Mouse (Mus musculus) forebrain, embryonic 13.5 days (tissue): ENCODE data around the gene Lrrc74a. TPM values are rescaled to one million over a fixed set of nuclear protein-coding genes. Genes with fewer than 3 reads are reported as not detected.

Experiments
- ATAC-seq: fragments of 200-750 bp; cut with Nextera tagmentation; 2 replicates; pipeline ENCODE4 v1.8.0; 2017
- H3K27ac ChIP-seq: fragments of 300-500 bp; sonication (generic); 2 replicates; pipeline ENCODE4 v1.5.1; 2015; ENCODE audit warnings: inconsistent platforms, mild to moderate bottlenecking, moderate library complexity
- H3K27me3 ChIP-seq: fragments of 300-500 bp; sonication (generic); 2 replicates; pipeline ENCODE4 v1.6.1; 2015; ENCODE audit warnings: mild to moderate bottlenecking, inconsistent platforms
- H3K36me3 ChIP-seq: fragments of 300-500 bp; sonication (generic); 2 replicates; pipeline ENCODE4 v1.6.1; 2015; ENCODE audit warnings: mild to moderate bottlenecking, inconsistent platforms; ENCODE audit not compliant: poor library complexity, severe bottlenecking
- H3K4me1 ChIP-seq: fragments of 300-500 bp; sonication (generic); 2 replicates; pipeline ENCODE4 v1.6.1; 2015; ENCODE audit warnings: inconsistent platforms
- H3K4me2 ChIP-seq: fragments of 300-500 bp; sonication (generic); 2 replicates; pipeline ENCODE4 v1.6.1; 2015; ENCODE audit warnings: inconsistent platforms, mild to moderate bottlenecking, moderate library complexity
- H3K4me3 ChIP-seq: fragments of 300-500 bp; sonication (generic); 2 replicates; pipeline ENCODE4 v1.5.1; 2015; ENCODE audit warnings: mild to moderate bottlenecking, inconsistent platforms
- H3K9ac ChIP-seq: fragments of 300-500 bp; sonication (generic); 2 replicates; pipeline ENCODE4 v1.6.1; 2015; ENCODE audit warnings: mild to moderate bottlenecking, inconsistent platforms
- H3K9me3 ChIP-seq: fragments of 300-500 bp; sonication (generic); replicated peaks from 2 replicates; pipeline ENCODE4 v1.6.1; 2016; ENCODE audit warnings: inconsistent platforms
- WGBS: fragments of 180-500 bp; shearing (Covaris S2); methylation state at CpG from one replicate; pipeline ENCODE4 v1.1.7; 2015; 5-methylcytosine and 5-hydroxymethylcytosine counted together
- polyA plus RNA-seq: library from polyadenylated mRNA; unstranded; fragments of >200 nt; fragmentation: Nextera tagmentation; extraction: Ambion mirVana; gene quantifications from 2 replicates; pipeline ENCODE4 v1.2.1, GENCODE M21; 2015

Lrrc74a gene
- polyA plus RNA-seq, 1 experiment from 2014 or later: not detected

- Histone ChIP-seq H3K36me3 (no peaks in the 10 kb centered on the region), H3K27ac (peak overlapping the region; percentile 97), H3K9me3 (no peaks in the 10 kb centered on the region), H3K4me1 (peaks cover 80% of the 10 kb centered on the region), H3K4me2 (peak overlapping the region; percentile 50), H3K27me3 (no peaks in the 10 kb centered on the region), H3K9ac (peak overlapping the region; percentile 55), H3K4me3 (peak overlapping the region; percentile 3; the same call in 1 of the 2 replicates)
- ATAC-seq: peak; percentile 72
- WGBS: 2% methylated on average over 23 of the region's 23 CpGs
Measured at GRCm38 (mm10) chr12:86801148-86802004, 67.2 kb downstream of the Lrrc74a start.

DNA sequence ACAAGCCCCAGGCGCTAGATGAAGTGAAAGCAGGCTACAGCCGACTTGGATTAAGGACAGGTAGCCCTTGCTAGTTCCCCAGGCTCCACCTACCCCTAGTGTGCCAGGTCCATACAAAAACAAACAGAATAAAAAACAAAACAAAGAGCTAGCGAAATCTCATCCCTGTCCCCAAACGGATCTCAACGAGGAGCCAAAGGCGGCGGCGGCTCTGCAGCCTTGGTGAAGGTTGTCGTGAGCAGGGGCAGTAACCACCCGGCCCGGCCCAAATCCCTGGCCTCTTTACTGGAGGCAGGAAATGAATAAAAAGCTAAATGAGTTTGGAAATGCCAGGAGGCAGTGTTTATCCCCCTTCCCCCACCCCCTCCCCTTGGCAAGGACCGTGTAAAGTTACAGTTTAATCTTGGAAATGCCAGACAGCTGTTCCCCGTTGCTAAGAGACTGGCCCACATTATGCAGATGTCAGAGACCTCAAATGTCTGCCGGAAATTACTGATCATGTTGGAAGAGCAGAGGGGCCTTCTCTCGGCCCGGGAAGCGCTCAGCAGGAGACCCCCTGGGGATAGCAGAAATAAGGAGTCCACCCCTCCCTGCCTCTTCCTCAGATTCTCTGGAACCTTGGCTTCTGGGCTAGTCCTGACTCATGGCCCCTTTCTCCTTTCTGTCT is 68.0 kb downstream of the Lrrc74a start:
- Histone ChIP-seq H3K27ac (peak overlapping the region; percentile 97), H3K36me3 (no peaks in the 10 kb centered on the region), H3K4me1 (peaks cover 86% of the 10 kb centered on the region), H3K9ac (peak overlapping the region; percentile 55), H3K27me3 (no peaks in the 10 kb centered on the region), H3K4me2 (peak overlapping the region; percentile 50), H3K4me3 (peak overlapping the region; percentile 3; the same call in 1 of the 2 replicates), H3K9me3 (no peaks in the 10 kb centered on the region)
- peak; percentile 20 for ATAC-seq
- 1% methylated on average over 17 of the region's 17 CpGs for WGBS

DNA sequence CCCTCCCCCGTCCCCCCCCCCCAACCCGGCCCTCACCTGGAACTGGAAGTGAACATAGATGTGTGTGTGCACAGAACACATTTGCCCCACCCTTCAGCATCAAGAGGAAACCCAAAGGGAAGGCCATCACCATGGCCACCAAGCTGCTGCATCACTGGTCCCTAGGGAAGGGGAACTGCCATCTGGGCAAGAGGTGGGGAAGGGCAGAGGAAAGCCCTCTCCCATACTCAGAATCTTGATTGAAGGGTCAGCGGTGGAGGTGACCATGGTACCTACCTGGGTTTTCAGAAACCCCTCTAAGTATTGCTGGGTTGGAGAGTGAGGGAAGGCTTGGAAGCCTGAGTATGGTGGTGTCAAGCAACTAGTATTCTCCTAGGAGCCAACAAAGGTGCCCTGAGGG is 68.7 kb downstream of the Lrrc74a start:
- H3K36me3 ChIP-seq: no peaks in the 10 kb centered on the region
- peaks cover 93% of the 10 kb centered on the region for H3K4me1 ChIP-seq
- WGBS: 45% methylated on average over 3 of the region's 3 CpGs
- no peak for ATAC-seq
- H3K9me3 ChIP-seq: no peaks in the 10 kb centered on the region
- H3K27me3 ChIP-seq: no peaks in the 10 kb centered on the region
- no peak overlapping the region for H3K9ac ChIP-seq
- H3K4me2 ChIP-seq: no peak overlapping the region; the same call in 1 of the 2 replicates
- H3K27ac ChIP-seq: peak overlapping the region; percentile 97
- no peak overlapping the region for H3K4me3 ChIP-seq

- Histone ChIP-seq H3K4me1 (peaks cover 100% of the 10 kb centered on the region), H3K4me2 (no peak overlapping the region), H3K9ac (no peak overlapping the region), H3K27me3 (no peaks in the 10 kb centered on the region), H3K4me3 (no peak overlapping the region), H3K36me3 (no peaks in the 10 kb centered on the region), H3K27ac (peak overlapping the region; percentile 97), H3K9me3 (no peaks in the 10 kb centered on the region)
- 53% methylated on average over 6 of the region's 6 CpGs for WGBS
- ATAC-seq: no peak
Measured at GRCm38 (mm10) chr12:86803651-86804307, 69.6 kb downstream of the Lrrc74a start.

DNA sequence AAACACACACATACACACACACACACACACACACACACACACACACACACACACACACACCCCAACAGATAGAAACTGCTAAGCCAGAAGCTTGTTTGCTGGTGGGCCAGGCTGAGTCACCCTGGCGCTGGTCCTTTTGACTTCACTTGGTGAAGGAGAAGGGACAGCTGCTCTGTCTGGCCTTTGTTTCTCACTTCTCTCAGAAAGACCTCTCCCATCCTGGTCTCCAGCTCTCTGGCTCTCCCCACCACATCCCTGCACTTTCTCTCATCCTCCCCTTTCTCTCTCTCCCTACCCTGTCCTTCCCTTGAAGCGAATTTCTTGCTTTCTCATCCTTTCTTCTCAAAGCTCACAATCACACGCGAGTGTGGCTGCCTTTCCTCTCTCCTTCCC is 70.1 kb downstream of the Lrrc74a start:
- Histone ChIP-seq H3K9me3 (no peaks in the 10 kb centered on the region), H3K27ac (peak overlapping the region; percentile 97), H3K4me3 (no peak overlapping the region), H3K36me3 (no peaks in the 10 kb centered on the region), H3K4me2 (no peak overlapping the region), H3K9ac (no peak overlapping the region), H3K27me3 (no peaks in the 10 kb centered on the region), H3K4me1 (peaks cover 100% of the 10 kb centered on the region)
- 25% methylated on average over 3 of the region's 4 CpGs for WGBS
- no peak for ATAC-seq

- Histone ChIP-seq H3K9ac (no peak overlapping the region), H3K27ac (peak overlapping the region; percentile 97)
- WGBS: 88% methylated on average over 2 of the region's 2 CpGs
Measured at GRCm38 (mm10) chr12:86804857-86805256, 70.7 kb downstream of the Lrrc74a start.

GRCm38 (mm10) chr12:86805315-86805714 is 71.1 kb downstream of the Lrrc74a start:
- H3K27ac ChIP-seq: peak overlapping the region; percentile 99
- no peak for ATAC-seq
- no peak overlapping the region for H3K4me3 ChIP-seq
- no peaks in the 10 kb centered on the region for H3K27me3 ChIP-seq
- H3K9me3 ChIP-seq: no peaks in the 10 kb centered on the region
- peaks cover 98% of the 10 kb centered on the region for H3K4me1 ChIP-seq
- WGBS: 68% methylated on average over 4 of the region's 4 CpGs
- H3K4me2 ChIP-seq: no peak overlapping the region
- H3K36me3 ChIP-seq: no peaks in the 10 kb centered on the region
- no peak overlapping the region for H3K9ac ChIP-seq

More at GRCm38 (mm10) chr12:86804857-86805256, 70.7 kb downstream of the Lrrc74a start:
- Histone ChIP-seq H3K4me2 (no peak overlapping the region), H3K9me3 (no peaks in the 10 kb centered on the region), H3K4me3 (no peak overlapping the region), H3K4me1 (peaks cover 100% of the 10 kb centered on the region), H3K36me3 (no peaks in the 10 kb centered on the region), H3K27me3 (no peaks in the 10 kb centered on the region)
- no peak for ATAC-seq

- Histone ChIP-seq H3K4me2 (peak overlapping the region; percentile 53), H3K4me3 (peak overlapping the region; percentile 17), H3K9me3 (no peaks in the 10 kb centered on the region), H3K27ac (peak overlapping the region; percentile 99), H3K9ac (peak overlapping the region; percentile 60), H3K36me3 (no peaks in the 10 kb centered on the region), H3K4me1 (peaks cover 98% of the 10 kb centered on the region), H3K27me3 (no peaks in the 10 kb centered on the region)
- ATAC-seq: peak; percentile 17; the same call in 1 of the 2 replicates
- 1% methylated on average over 18 of the region's 20 CpGs for WGBS
Measured at GRCm38 (mm10) chr12:86806031-86806922, 72.1 kb downstream of the Lrrc74a start.

DNA sequence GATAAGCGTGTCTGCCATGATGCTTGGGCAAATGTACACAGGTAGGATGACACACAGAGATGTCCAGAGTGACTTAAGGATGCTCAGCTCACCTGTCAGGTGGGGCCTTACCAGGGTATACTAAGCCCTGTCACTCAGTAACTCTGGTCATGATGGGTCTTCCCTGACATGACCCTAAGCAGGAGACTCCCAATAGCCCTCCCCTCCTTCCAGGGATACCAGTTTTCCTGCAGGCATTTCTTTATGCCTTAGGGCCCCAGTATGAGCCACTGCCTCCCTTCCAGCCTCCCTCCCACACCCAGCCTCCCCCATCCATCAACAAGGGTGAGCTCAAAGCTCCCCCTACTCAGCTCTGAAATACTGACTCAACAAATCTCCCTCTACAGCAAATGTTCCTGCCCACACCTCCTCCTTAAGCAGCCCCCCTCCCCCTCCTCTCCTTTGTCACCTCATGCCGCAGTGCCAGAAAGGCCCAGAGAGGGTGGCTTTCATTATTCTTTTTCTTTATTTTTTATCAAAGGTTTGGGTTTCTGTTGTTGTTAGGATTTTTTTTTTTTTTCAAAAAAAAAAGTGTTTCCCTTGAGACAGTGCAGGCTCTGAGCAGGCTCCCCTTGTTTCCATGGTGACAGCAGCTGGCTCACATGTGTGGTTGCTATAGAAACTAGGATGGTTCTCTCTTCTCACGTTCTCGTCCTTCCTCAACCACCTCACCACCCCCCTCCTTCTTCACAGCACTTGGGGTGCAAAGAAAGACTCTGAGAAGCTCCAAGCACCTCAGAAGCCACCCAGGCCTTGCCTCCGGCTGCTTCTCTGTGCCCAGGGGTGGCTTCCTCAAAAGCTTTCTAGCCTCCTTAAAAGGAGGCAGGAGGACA is 73.0 kb downstream of the Lrrc74a start:
- H3K4me1 ChIP-seq: peaks cover 98% of the 10 kb centered on the region
- H3K9me3 ChIP-seq: no peaks in the 10 kb centered on the region
- H3K36me3 ChIP-seq: no peaks in the 10 kb centered on the region
- H3K27me3 ChIP-seq: no peaks in the 10 kb centered on the region
- H3K27ac ChIP-seq: peak overlapping the region; percentile 99
- peak overlapping the region; percentile 53 for H3K4me2 ChIP-seq
- 7% methylated on average over 5 of the region's 5 CpGs for WGBS
- peak; percentile 81 for ATAC-seq
- H3K9ac ChIP-seq: peak overlapping the region; percentile 60
- H3K4me3 ChIP-seq: peak overlapping the region; percentile 17; the same call in 1 of the 2 replicates

DNA sequence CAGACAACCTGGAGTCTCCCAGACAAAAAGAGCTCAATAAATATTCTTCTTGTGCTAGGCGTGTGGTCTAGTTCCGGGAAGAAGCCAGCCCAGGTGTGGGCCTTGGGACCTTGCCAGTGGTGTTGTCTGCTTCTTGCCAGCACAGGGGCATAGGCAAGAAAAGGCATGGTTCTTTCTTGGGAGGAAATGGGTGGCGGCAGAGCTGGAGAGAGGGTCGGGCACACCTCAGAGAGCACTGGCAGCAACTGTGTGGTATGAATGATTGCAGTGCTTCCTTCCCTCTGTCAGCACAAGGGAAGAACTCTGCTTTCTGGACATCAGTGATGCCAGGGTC is 73.6 kb downstream of the Lrrc74a start:
- ATAC-seq: no peak
- Histone ChIP-seq H3K27me3 (no peaks in the 10 kb centered on the region), H3K9ac (0 out of 2 replicates have a peak overlapping the region, but pooled peaks have one; percentile 4), H3K36me3 (no peaks in the 10 kb centered on the region), H3K4me2 (peak overlapping the region; percentile 53), H3K4me3 (no peak overlapping the region), H3K4me1 (peaks cover 97% of the 10 kb centered on the region), H3K27ac (peak overlapping the region; percentile 99), H3K9me3 (no peaks in the 10 kb centered on the region)
- WGBS: 11% methylated on average over 4 of the region's 4 CpGs
